Mouse (Mus musculus) frontal cortex, postnatal 14 days (tissue): ENCODE results near the gene Zmynd12.
A peak's percentile ranks its signal among the peaks of the same experiment; 100 is the strongest.

ENCODE experiments used
- DNase-seq, 2 experiments: peaks; one replicate each; pipeline ENCODE4 v3.0.0; 2022; ENCODE audit warnings: low spot score in 2 of 2

Zmynd12 gene

GRCm38 (mm10) chr4:119422294-119422964 lies at the start of gene Zmynd12, which contains the start of gene Ppcs:
Zmynd12 (plus strand) TSS chr4:119422814.
Ppcs (minus strand) TSS chr4:119422420.
- peak; percentile 73 to 80 for DNase-seq

- DNase-seq, result no peak
Measured at GRCm38 (mm10) chr4:119381471-119382190, 41.0 kb upstream of the Zmynd12 start.

GRCm38 (mm10) chr4:119389184-119389583 lies 33.4 kb upstream of the Zmynd12 start:
- DNase-seq, result no peak

- DNase-seq, result no peak
Measured at GRCm38 (mm10) chr4:119390369-119390768, 32.2 kb upstream of the Zmynd12 start.

- DNase-seq, result no peak
Measured at GRCm38 (mm10) chr4:119398751-119399150, 23.9 kb upstream of the Zmynd12 start.

- DNase-seq, result no peak
Measured at GRCm38 (mm10) chr4:119400896-119401295, 21.7 kb upstream of the Zmynd12 start.

- no peak for DNase-seq
Measured at GRCm38 (mm10) chr4:119403431-119403830, 19.2 kb upstream of the Zmynd12 start.

DNA sequence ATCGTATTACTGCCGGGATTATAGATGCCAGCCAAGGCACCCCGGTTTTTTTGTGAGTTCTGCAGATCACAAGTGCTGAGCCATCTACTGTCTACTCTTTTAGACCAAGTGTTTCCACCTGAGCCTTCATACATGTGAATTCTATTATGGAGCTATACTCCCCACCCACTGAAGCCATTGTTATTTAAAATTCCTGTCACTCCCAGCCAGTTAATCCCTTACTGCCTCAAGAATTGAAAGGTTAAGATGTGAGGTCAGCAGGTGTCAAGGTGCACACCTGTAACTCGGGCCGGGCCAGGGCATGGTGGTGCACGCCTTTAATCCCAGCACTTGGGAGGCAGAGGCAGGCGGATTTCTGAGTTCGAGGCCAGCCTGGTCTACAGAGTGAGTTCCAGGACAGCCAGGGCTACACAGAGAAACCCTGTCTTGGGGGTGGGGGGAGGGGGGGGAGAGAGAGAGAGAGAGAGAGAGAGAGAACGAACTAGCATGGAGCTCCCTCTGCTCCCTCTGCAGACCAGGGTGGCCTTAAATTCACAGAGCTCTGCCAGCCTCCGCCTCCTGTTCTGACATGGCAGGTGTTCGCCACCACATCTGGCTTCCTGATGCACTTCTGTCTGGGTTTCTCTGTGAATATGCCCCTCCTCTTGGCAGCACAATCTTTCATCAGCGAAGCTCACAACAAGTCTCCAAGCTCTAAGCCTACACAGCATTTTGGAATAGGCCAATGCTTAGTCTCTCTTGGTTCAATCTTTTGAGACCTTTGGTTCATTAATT lies 10.6 kb upstream of the Zmynd12 start:
- DNase-seq, result no peak

- no peak for DNase-seq
Measured at GRCm38 (mm10) chr4:119412791-119413190, 9.8 kb upstream of the Zmynd12 start.

DNA sequence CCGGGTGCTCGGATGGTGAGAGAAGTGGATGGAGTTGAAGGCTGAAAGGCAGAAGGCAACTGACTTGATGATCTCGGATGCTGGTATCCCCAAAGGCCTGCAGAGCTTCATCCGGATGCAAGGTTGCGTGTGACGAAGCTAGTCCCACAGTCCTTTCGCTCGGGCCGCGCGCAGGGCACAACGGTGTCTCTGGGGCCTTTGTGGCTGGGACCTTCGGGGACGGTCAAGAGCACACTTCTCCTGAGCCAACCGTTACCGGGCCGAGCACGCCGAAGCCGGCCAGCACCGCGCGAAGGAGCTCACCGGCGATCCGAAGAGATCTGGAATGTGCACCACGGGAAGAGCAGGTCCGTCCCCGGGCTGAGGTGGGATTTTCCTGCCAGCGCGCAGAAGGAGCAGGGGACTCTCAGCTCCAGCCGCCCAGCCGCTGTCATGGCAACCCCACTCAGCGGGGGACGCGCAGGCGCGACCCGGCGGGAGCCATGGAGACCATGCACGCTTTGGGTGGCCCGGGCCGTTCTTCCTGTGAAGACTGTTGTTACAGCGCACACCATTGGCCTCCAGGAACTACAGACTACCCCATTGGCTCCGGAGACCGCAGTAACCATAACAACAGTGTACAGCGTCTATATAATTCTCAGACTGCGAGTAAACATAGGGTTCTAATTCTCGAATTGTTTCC lies 7.4 kb upstream of the Zmynd12 start, which contains the start of gene Ccdc30:
Gene Ccdc30 (minus strand): TSS at position 450 of the 682 bp plus-strand sequence.
- DNase-seq, result peak; percentile 93

DNA sequence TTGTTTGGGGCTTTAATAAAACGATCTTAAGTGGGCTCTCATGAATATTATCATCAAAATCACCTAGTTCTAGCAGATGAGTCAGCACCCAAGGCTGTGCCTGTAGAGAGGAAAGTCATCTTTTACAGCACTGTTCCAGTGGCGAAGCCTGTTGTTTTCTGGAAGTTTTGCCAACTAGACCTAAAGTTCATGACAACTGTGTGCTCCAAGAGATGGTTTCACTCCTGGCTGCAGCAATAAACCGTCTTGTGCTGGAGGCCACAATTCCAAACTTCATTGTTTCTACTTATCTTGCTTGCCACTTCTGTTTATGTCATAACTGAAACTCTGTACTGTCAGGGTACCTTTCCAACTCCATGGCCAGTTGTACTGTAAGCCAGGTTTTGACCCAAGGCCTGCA lies 5.3 kb upstream of the Zmynd12 start:
- DNase-seq, result no peak

- no peak for DNase-seq
Measured at GRCm38 (mm10) chr4:119417894-119418293, 4.7 kb upstream of the Zmynd12 start.

DNA sequence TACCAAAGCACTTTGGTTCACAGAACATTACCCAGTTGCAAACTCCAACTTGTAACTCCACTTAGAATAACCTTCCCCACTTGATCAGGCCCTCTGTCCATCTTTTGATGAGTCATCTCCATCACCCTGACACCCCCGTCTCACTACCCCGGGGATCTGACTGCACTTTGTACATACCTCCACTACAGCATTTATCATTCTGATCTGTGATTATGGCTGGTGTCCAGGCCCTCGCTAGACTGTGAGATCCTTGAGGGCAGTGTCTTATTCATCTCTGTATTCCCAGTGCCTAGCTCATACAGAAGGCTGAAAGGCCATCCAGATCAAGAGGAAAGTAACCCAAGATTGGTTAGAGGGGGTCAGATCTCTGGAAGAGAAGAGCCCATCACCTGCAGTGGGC lies 1.4 kb upstream of the Zmynd12 start:
- DNase-seq, result no peak

GRCm38 (mm10) chr4:119421921-119422293 lies 707 bp upstream of the Zmynd12 start:
- no peak for DNase-seq

- no peak for DNase-seq
Measured at GRCm38 (mm10) chr4:119425077-119425476, 2.5 kb downstream of the Zmynd12 start.

- DNase-seq, result no peak
Measured at GRCm38 (mm10) chr4:119425601-119426000, 3.0 kb downstream of the Zmynd12 start.

GRCm38 (mm10) chr4:119427680-119428079 lies 5.1 kb downstream of the Zmynd12 start:
- DNase-seq, result no peak

DNA sequence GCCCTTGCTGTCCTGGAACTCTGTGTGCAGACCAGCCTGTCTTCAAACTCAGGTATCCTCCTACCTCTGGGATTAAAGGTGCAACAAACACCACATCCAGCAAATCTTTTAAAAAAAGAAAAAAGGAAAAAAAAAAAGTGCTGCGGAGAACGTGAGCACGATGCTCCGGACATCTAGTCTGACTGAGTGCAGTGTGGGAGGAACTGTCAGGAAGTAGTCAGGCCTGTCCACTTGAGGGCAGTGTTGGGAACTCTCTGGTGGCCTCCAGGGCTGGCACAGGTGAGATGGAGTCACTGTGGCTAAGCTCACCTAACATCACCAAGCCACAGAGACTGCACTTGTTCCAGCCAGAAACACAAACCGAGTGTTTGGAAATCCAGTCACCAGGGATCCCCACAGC lies 8.1 kb downstream of the Zmynd12 start:
- no peak for DNase-seq

DNA sequence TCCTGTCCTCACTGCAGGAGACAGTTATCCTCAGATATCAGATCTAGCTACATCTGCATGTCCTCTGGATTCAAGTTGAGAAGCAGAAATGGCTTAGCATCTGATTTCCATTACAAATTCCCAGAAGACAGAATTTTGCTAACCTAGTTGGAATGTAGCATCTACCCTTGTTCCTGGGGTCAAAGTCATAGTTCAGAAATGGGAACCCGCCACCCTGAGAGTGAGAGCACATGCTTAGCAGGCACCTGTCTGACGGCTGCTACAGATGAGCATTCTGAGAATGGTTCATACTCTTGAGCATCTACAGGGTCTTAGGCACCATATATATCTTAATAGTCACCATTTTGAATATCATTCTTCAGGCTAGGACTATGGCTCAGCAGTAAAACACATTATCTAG lies 15.3 kb downstream of the Zmynd12 start:
- DNase-seq, result no peak

DNA sequence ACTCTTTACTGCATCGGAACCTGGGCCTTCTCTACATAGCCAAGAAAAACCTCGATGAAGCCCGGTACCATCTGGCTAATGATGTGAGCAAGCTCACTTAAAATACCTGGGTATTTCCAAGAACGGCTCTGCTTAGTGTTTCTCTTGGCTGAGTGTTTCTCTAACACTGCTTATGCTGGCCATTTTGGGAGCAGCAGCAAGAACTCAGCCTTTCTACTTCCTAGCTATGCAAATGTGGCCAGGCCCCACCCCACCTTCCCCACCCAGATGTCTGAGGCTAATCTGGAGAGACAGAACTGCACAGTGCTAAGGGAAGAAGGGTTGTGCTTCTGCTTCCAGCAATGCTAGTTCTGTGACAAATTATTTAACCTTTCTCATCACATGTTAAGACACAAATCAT lies 19.2 kb downstream of the Zmynd12 start:
- DNase-seq, result no peak

DNA sequence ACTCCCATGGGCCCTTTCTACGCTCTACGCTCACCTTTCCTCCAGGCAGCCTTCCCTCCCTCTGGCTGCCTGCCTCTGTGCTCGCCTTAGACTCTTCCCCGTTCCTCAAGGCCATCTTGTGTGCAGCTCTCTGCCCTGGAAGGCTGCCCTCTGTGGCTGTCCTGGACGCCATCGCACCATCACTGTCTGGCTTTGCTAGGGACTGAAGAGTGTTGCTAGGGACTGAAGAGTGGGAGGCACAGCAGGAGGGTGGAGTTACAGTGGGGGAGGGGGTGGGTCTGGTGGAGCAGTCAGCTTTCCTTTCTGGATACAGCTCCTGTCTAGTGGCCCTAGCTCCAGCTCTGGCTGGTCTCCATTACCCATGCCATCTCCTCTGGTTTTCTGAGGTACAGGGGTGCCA lies 19.9 kb downstream of the Zmynd12 start:
- no peak for DNase-seq

DNA sequence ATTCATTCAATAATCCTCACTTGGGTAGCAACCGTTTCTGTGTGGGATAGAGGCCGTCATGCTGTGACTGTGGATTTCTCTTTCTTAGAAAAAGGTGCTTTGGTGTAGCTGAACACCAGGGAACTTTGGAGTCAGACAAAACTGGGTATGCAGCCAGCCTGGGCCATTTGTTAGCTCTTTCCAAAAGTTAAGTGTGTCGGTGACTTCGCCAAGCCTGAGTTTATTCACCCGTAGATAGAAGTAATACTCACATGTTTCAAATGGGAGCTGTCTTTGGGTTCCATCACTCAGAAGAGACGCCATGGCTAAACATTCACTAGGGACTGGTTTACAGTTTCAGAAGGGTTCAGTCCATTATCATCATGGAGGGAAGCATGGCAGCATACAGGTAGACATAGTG lies 24.6 kb downstream of the Zmynd12 start:
- DNase-seq, result no peak
